Mouse (Mus musculus): ENCODE measurements around the gene Prcd. TPM values are rescaled to one million over a fixed set of nuclear protein-coding genes. Genes with fewer than 3 reads are reported as not detected.
"Not testable (repeated sequence)": the region's sequence is repeated elsewhere in the genome, so short reads cannot be mapped to it uniquely, and the experiment has no call there.

The Prcd gene
- total RNA-seq, 2 experiments from 2014 or later: not detected

DNA sequence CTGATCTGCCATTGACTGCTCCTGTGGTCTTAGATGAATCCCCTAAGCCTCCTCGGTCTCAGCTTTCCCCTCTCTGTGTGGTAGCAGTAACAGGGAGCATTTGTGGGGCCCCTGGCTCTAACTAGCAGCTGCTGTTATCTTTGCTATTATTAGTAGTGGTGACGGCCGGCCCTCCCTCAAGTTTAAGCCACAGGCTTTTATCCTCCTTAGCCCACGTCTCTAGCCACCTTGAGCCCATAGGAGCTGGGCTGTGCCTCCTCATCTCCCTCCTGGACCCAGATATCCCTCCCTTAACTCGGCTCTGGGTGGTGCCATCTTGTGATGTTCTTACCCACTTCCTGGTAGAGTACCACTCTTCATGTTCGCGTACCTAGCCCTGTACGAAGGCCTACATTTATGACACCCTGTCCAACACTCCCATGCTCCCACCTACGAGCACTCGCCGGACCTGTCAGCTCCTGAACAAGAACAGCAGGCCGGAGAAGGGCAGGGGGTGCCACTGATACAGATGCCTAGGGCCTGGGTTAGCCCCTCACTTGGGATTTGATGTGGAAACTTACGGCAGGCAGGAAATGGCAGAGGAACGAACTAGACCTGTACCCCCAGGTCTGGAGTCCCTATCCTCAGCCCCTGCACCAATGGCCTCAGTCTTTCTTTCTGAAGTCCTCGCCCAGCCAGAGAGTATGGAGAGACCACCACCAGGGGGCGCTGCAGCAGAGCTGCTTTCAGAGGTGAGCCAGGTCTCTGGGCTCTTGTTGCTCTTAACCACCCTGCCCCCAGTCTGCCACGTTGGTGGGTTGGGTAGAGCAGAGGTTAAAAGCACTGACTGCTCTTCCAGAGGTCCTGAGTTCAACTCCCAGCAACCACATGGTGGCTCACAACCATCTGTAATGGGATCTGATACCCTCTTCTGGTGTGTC is 28.0 kb upstream of the Prcd start:
- ATAC-seq (ENCODE audit: poor library complexity, severe bottlenecking): peak; percentile 34; the same call in 1 of the 2 replicates

DNA sequence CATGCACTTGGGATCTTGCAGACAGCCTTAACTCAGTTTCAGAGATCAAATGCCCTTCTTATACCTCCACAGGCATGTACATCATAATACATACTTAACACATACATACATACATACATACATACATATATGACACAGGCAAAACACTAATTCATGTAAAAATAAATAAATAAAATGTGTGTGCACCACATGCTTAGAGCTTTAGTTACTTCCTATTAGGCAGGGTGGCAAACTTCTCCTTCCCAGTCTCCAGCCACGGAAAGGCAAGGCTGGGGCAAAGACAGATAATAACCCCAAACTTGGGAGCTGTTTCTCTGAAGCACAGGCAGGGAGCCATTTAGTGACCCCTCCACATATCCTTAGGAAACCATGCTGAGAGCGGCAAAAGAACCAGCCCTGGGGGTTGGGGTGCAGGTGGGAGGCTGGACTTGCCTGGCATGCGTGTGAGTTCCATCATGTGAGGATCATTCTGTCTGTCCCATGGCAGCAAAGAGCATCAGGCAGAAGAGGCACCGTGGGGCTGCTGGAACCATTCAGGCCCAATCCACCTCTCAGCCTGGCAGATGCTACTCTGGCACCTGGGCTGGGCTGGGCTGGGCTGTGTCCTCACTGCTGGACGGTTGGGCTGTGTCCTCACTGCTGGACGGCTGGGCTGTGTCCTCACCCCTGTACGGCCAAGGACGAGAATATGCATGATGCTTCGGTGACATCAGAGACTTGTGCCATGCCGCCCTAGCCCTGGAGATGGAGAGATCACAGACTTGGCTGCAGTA is 26.8 kb upstream of the Prcd start, which contains the start of gene Rhbdf2:
TSS of gene Rhbdf2 (minus strand) at position 721 of the 773 bp plus-strand sequence.
- no peak for ATAC-seq (ENCODE audit: poor library complexity, severe bottlenecking)

GRCm38 (mm10) chr11:116627072-116628020 is 26.0 kb upstream of the Prcd start:
- no peak for ATAC-seq (ENCODE audit: poor library complexity, severe bottlenecking)

DNA sequence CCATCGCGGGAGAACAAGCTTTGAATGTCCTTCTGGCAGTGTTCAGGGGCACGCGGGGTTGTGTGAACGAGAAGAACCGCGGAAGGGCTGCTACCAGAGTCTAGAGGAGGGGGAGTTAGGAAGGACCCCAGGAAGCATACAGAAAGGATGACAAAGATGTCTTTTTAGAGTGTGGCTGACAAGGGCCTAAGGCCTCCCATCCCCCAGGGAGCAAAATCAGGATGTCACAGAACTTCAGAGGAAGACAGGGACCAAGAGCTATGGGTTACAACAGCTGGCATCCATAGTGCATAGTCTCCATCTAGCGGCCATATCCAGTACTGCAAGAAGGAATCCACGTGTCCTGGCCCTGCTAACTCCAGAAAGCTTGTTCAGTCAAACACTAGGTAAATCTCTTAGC is 24.6 kb upstream of the Prcd start:
- peak; percentile 68 for ATAC-seq (ENCODE audit: poor library complexity, severe bottlenecking)

GRCm38 (mm10) chr11:116629472-116629871 is 23.9 kb upstream of the Prcd start:
- ATAC-seq (ENCODE audit: poor library complexity, severe bottlenecking): no peak

DNA sequence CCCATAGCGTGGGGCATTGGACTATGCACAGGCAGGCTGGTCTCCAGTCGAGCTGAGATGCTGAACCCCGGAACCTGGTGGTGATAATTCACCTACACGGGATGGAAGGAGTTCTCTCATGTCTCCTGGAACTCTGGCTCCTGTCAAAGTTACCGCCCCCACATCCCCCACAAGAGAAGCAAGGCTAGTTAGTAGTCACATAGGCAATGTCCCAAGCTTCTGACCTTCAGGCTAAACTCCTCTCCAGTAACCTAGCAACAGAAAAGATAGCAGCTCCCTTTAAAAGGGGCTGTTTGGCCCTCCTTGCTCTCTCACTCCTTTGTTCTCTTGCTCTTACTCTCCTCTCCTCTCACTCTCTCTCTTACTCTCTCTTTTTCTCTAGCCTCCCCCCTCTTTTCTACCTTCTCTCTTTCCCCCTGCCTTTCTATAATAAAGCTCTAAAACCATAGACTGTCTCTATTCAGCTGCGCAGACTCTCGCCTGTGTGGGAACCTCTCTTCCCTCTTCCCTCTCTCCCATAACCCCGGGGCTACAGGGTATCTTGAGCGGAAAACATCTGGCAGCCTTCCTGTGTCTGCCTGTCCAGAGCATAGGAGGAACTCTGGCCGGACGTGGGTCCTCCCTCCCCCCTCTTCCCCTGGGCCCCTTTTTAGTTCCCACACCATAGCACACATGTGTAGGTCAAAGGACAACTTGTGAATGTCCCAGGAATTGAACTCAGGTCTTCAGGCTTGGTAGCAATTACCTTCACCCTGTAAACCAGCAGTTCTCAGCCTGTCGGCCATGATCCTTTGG is 23.0 kb upstream of the Prcd start:
- ATAC-seq (ENCODE audit: poor library complexity, severe bottlenecking): no peak

- ATAC-seq (ENCODE audit: poor library complexity, severe bottlenecking): no peak
Observed at GRCm38 (mm10) chr11:116632962-116633361, 20.4 kb upstream of the Prcd start.

DNA sequence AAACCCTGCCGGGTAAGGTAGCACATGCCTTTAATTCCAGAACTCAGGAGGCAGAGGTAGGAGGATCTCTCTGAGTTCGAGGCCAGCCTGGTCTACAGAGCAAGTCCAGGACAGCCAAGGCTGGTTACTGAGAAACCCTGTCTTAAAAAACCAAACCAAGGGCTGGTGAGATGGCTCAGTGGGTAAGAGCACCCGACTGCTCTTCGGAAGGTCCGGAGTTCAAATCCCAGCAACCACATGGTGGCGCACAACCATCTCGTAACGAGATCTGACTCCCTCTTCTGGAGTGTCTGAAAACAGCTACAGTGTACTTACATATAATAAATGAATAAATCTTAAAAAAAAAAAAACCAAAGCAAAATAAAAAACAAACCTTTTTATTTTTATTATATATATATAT is 16.7 kb upstream of the Prcd start:
- not testable (repeated sequence) for ATAC-seq (ENCODE audit: poor library complexity, severe bottlenecking)

- ATAC-seq (ENCODE audit: poor library complexity, severe bottlenecking): no peak
Observed at GRCm38 (mm10) chr11:116641168-116641567, 12.2 kb upstream of the Prcd start.

- ATAC-seq (ENCODE audit: poor library complexity, severe bottlenecking): no peak
Observed at GRCm38 (mm10) chr11:116641731-116642130, 11.6 kb upstream of the Prcd start.

- peak; percentile 91 for ATAC-seq (ENCODE audit: poor library complexity, severe bottlenecking)
Observed at GRCm38 (mm10) chr11:116642681-116643578, 10.4 kb upstream of the Prcd start.

DNA sequence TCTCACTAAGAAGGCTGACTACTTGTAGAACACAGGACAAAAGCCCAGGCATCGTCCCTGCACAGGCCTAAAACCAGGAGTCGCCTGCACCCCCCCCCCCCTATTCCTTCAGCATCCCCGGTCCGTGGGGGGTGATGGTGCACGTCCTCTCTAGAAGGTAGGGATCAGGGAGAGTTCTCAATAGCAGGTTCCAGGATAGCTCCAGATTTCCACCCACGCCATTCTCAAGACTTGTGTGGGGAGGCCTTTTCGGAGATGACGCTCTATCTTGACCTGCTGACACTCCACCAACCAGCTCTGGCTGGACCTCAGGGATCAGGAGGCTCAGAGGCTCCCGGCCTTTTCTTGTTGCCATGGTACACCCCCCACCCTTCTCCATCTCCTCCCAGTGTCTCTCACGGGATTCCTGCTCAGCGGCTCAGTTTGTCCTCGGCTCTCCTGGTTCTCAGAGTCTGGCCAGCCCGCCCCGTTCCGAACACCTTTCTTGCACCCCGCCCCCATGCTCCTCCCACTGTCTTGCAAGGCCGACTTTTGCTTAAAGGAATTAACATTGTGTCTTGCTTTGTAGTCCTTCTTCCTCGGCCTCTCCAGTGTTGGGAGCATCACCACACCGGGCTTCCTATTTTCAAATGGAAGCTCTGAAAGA is 9.6 kb upstream of the Prcd start:
- ATAC-seq (ENCODE audit: poor library complexity, severe bottlenecking): no peak

DNA sequence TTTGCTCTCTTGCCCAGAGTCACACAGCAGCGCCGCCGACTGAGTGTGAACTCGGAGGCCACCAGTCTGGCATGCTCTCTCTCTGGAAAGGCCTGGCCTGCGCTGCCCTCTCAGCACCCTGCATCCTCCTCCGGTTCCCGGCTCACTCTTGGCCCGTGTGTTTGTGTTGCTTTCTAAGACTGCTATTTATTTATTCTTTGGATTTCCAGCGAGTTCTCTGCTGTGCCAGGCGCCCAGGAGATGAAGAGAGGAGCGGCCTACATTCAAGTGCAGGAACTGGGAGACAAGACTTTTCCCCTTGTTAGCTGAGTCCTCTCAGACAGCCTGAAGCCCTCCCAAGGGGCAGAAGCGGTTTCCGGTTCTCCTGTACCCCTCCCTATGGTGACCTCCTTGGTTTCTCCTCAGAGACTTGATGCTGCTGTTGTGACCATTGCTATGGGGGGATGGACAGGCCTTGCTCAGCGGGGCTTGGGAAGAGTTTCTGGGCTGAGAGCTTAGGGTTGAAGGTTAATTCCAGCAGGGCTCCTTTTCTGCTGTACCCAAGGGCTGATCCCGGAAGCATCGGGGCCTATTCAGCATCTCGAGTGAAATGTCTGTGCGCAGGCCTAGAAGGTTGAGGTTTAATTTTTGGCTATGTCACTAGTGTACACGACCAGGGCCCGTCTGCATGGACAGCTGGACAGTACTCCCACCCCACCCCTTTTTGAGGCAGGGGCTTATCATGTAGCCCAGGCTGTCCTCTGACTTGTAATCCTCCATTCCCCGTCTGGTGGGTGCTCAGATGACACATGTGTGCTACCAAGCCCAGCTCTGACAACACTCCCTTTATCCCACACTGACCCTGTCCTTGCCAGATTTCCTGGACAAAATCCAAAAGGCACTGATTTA is 8.9 kb upstream of the Prcd start:
- ATAC-seq (ENCODE audit: poor library complexity, severe bottlenecking): no peak

DNA sequence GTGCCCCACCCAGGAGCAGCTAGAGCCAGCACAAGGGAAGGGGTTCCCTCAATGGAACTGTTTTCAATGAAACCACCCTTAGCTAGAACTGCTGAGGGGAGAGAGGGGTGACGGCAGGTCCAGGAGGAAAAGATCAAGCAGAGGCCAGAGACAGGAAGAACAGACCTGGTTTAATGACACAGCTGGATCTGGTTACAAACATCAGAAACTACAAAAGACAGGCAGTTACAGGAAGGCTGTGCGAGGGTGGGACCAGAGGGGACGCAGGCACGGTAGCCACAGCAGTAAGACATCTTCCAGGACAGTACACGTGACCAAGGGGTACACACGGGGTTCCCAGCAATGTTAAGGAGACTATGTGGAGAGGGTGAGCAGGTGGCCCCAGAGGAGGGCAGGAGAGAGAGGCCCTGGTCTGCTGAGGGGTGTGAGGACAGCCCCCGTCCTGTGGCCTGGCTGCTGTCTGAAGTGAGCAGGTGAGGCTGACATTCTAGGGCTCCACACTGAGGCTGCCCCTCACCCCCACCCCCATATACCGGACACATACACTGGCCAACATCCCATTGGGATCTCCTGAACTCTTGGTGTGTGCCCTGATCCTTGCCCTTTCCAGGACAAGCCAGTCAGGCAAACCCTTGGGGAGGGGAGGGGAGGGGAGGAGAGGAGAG is 7.8 kb upstream of the Prcd start:
- no peak for ATAC-seq (ENCODE audit: poor library complexity, severe bottlenecking)

DNA sequence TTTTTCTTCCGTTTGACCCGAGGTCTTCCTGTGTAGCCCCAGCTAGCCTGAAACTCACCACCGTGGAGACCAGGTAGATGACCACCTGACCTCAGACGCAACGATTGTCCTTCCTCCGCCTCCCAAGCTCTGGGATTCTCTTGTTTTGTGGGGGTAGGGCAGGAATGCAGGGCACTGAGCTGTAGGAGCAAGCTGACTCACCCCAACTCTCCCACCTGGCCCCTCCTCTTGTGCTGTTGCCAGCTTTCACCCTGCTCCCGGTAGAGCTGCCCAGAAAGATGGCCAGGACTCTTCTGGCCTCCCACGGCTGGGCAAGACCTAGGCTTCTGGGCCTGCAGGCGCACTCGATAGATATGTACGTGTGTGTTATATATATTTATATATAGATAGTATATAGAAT is 7.2 kb upstream of the Prcd start:
- no peak for ATAC-seq (ENCODE audit: poor library complexity, severe bottlenecking)

GRCm38 (mm10) chr11:116646771-116647170 is 6.6 kb upstream of the Prcd start:
- ATAC-seq (ENCODE audit: poor library complexity, severe bottlenecking): no peak
